ENCODE assay signal across 16 mouse cellular contexts in genomic region chr8:39218716-39219115, GRCm38 (mm10).
"Had no signal": no experiment of that assay in that cellular context is flagged by ENCODE, and none has a peak within 500 bp of the region (broad histone marks: within the 10 kb centered on the region; RNA-seq: fewer than 3 reads in every experiment).

No protein-coding gene starts in this region.

- H3K27me3 ChIP-seq: liver, embryonic 15.5 days had no signal

- ATAC-seq: lung, postnatal 0 days had no signal

- H3K4me3 ChIP-seq: limb, embryonic 10.5 days; liver, embryonic 15.5 days; myocyte had no signal

- H3K4me2 ChIP-seq: liver, embryonic 11.5 days; liver, embryonic 15.5 days had no signal

- H3K27ac ChIP-seq: kidney, postnatal 0 days; limb, embryonic 10.5 days; liver, embryonic 15.5 days had no signal

- DNase-seq: kidney, adult 11 months; kidney, adult 9 months; kidney, postnatal 36 days; layer of hippocampus, adult 9-11 months; layer of hippocampus, postnatal 36 days; lung, adult 2 months; lung, postnatal 36 days; midbrain, embryonic 14.5 days; thymus, adult 18-20 months; thymus, postnatal 14 days had no signal

- H3K4me1 ChIP-seq: limb, embryonic 10.5 days; liver, embryonic 15.5 days had no signal

- H3K36me3 ChIP-seq: limb, embryonic 10.5 days; liver, embryonic 15.5 days had no signal

- H3K9me3 ChIP-seq: limb, embryonic 10.5 days; liver, embryonic 15.5 days had no signal

- H3K9ac ChIP-seq: liver, embryonic 15.5 days had no signal
